Mouse (Mus musculus) kidney, adult 2 months (tissue): ENCODE measurements at regions not wholly inside any gene's neighbourhood (a gene's known extent, or its start where the extent isn't known, plus 50 kb on each side); places are given as distances from the start of the nearest gene placed in this dataset.

Experiments
- CTCF ChIP-seq: fragments of 200-500 bp; conservative IDR thresholded peaks from 2 replicates; pipeline ENCODE4 v1.5.1; 2011; ENCODE audit warnings: low read depth, mild to moderate bottlenecking, control low read depth, low read length, moderate library complexity, mixed read lengths; ENCODE audit not compliant: insufficient read depth, insufficient read length
- POLR2A ChIP-seq: fragments of 200-500 bp; IDR thresholded peaks from one replicate; pipeline ENCODE4 v1.6.1; 2011; ENCODE audit warnings: low read depth, low read length, control low read depth

- TF ChIP-seq CTCF (no peak), POLR2A (no peak)
Measured at GRCm38 (mm10) chr1:13513761-13514160, 2099.9 kb downstream of the A830018L16Rik start.
